Mouse (Mus musculus) heart, embryonic 15.5 days (tissue): Measurements from ENCODE around the gene Wee2. TPM values are rescaled to one million over a fixed set of nuclear protein-coding genes. Genes with fewer than 3 reads are reported as not detected.
A peak's percentile ranks its signal among the peaks of the same experiment; 100 is the strongest.

Source experiments
- ATAC-seq: fragments of 200-750 bp; cut with Nextera tagmentation; replicated peaks from 2 replicates; pipeline ENCODE4 v1.8.0; 2017; ENCODE audit warnings: low read depth, moderate TSS enrichment; ENCODE audit not compliant: insufficient number of reproducible peaks, insufficient read depth, low FRiP score
- H3K27ac ChIP-seq: fragments of 300-500 bp; sonication (generic); 2 replicates; pipeline ENCODE4 v1.5.1; 2015; ENCODE audit warnings: mild to moderate bottlenecking, inconsistent platforms
- H3K27me3 ChIP-seq: fragments of 300-500 bp; sonication (generic); 2 replicates; pipeline ENCODE4 v1.6.1; 2015; ENCODE audit warnings: inconsistent platforms
- H3K36me3 ChIP-seq: fragments of 300-500 bp; sonication (generic); 2 replicates; pipeline ENCODE4 v1.6.1; 2015; ENCODE audit warnings: mild to moderate bottlenecking, inconsistent platforms
- H3K4me1 ChIP-seq: fragments of 300-500 bp; sonication (generic); replicated peaks from 2 replicates; pipeline ENCODE4 v1.6.1; 2015; ENCODE audit warnings: inconsistent platforms
- H3K4me2 ChIP-seq: fragments of 300-500 bp; sonication (generic); 2 replicates; pipeline ENCODE4 v1.6.1; 2015; ENCODE audit warnings: inconsistent platforms, mild to moderate bottlenecking, moderate library complexity
- H3K4me3 ChIP-seq: fragments of 300-500 bp; sonication (generic); 2 replicates; pipeline ENCODE4 v1.5.1; 2015; ENCODE audit warnings: mild to moderate bottlenecking, inconsistent platforms
- H3K9ac ChIP-seq: fragments of 300-500 bp; sonication (generic); 2 replicates; pipeline ENCODE4 v1.6.1; 2015; ENCODE audit warnings: mild to moderate bottlenecking, inconsistent platforms
- H3K9me3 ChIP-seq: fragments of 300-500 bp; sonication (generic); replicated peaks from 2 replicates; pipeline ENCODE4 v1.6.1; 2016; ENCODE audit warnings: inconsistent platforms
- WGBS: fragments of 180-500 bp; shearing (Covaris S2); methylation state at CpG from one replicate; pipeline ENCODE4 v1.1.7; 2015; ENCODE audit warnings: mixed read lengths; 5-methylcytosine and 5-hydroxymethylcytosine counted together
- polyA plus RNA-seq: library from polyadenylated mRNA; unstranded; fragments of >200 nt; fragmentation: Nextera tagmentation; extraction: Ambion mirVana; gene quantifications from 2 replicates; pipeline ENCODE4 v1.2.1, GENCODE M21; 2015

Wee2 gene
- polyA plus RNA-seq, 1 experiment from 2014 or later, result not detected

DNA sequence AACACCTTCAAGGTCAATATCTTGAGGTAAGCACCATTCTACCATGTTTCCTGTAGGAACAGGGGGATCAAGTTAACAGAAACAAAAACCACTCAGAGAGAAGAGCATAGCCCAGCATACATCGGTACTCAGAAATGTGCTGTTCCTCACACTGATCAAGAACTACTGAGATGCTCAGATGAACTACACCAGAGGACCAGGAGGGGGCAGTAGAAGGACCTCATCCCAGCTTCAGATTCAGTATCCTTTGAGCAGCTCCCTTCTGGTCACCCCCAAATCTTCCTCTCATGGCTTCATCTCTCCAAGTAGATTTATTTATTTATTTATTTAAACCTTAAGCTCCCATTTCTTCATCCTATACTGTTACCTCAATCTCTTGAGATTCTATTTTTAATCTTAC lies 15.1 kb upstream of the Wee2 start:
- Histone ChIP-seq H3K9ac (no peak overlapping the region), H3K9me3 (no peaks in the 10 kb centered on the region), H3K4me2 (no peak overlapping the region), H3K4me3 (no peak overlapping the region), H3K27ac (no peak overlapping the region), H3K4me1 (no peaks in the 10 kb centered on the region), H3K27me3 (no peaks in the 10 kb centered on the region), H3K36me3 (no peaks in the 10 kb centered on the region)
- no peak for ATAC-seq
- WGBS, result 50% methylated on average over 1 of the region's 1 CpGs

DNA sequence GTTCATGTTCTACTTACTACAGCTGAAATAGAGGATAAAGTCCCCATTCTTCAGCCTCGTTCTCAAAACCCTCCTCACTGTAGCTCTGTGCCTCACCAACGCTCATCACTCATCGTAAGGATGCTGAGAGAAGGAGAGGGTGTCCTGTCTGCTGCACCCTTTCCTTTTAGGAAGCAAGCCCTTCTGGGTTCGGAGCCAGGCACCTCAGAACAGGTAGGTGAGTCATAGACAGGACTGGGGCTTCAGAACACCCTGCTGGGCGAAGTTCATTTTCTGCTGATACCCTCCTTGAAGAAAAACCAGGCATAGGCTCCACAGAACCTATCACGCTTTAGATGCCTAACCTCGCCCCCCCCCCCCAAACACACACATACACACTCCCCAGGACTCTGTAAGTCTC lies 11.4 kb upstream of the Wee2 start:
- ATAC-seq, result no peak
- Histone ChIP-seq H3K4me1 (no peaks in the 10 kb centered on the region), H3K36me3 (no peaks in the 10 kb centered on the region), H3K4me3 (no peak overlapping the region), H3K27me3 (no peaks in the 10 kb centered on the region), H3K4me2 (no peak overlapping the region), H3K9ac (no peak overlapping the region), H3K9me3 (no peaks in the 10 kb centered on the region), H3K27ac (no peak overlapping the region)
- 82% methylated on average over 7 of the region's 7 CpGs for WGBS

DNA sequence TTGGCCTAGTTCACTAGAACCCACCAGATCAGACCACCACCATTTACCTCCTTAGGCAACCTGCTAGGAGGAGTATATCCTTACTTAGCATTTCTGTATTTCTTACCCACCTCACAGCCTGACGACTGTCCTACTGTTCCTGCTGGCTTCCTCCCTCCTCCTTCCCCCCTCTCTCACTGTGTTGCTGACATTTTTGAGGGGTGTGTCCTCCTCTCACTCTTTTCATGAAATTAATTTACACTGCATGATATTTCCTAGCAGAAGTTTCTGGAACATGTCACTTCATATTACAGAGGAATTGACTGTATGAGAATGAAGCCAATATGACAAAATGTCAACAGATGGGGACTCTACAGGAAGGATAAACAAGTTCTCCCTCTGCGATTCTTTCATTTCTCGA lies 10.2 kb upstream of the Wee2 start:
- Histone ChIP-seq H3K4me3 (no peak overlapping the region), H3K36me3 (no peaks in the 10 kb centered on the region), H3K4me1 (no peaks in the 10 kb centered on the region), H3K9me3 (no peaks in the 10 kb centered on the region), H3K4me2 (no peak overlapping the region), H3K27me3 (no peaks in the 10 kb centered on the region), H3K27ac (no peak overlapping the region), H3K9ac (no peak overlapping the region)
- 68% methylated on average over 3 of the region's 3 CpGs for WGBS
- ATAC-seq, result no peak

DNA sequence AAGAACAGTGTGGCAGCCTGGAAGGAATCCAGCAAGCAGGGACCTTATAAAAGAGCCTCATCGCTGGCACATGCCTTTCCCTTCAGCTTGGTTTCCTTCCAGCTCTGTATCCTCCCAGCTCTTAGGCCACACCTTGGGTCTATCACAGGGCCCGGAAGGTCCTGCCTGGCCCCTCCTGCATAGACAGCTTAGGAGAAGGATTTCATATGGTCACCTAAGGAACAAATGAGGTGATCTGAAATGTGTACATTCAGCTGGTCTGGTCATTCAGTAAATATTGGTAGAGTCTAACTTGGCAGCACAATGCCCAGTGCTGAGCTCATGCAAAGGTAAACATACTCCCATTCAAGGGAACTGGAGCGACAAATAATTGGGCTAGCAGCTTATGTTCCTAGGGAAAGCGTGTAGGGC lies 9.4 kb upstream of the Wee2 start:
- ATAC-seq, result no peak
- H3K9ac ChIP-seq, result no peak overlapping the region
- no peak overlapping the region for H3K4me3 ChIP-seq
- H3K36me3 ChIP-seq, result no peaks in the 10 kb centered on the region
- no peak overlapping the region for H3K27ac ChIP-seq
- H3K27me3 ChIP-seq, result 0 out of 2 replicates have a peak, but pooled peaks cover under 1% of the 10 kb centered on the region
- no peak overlapping the region for H3K4me2 ChIP-seq
- H3K4me1 ChIP-seq, result no peaks in the 10 kb centered on the region
- WGBS, result 72% methylated on average over 4 of the region's 4 CpGs
- H3K9me3 ChIP-seq, result no peaks in the 10 kb centered on the region

DNA sequence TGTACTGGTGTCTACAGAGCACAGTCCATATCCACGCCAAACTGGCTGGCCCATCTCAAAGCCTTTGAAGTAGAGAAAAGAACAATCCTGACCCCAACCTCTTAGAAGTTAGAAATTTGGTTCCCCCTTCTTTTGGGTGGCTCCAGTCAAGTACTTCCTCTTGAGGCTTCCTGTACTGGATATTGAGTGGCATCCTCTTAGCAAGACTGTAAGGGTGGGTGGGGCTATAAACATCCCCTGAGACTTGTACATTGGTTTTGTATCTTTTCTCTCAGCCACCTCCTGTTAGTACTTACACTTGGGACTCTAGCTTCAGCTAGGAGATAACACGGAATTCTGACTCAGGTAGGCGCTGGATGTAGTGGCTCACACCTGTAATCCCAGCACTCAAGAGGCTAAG lies 8.6 kb upstream of the Wee2 start:
- H3K9me3 ChIP-seq, result no peaks in the 10 kb centered on the region
- H3K4me3 ChIP-seq, result no peak overlapping the region
- no peak overlapping the region for H3K9ac ChIP-seq
- H3K4me1 ChIP-seq, result peaks cover 5% of the 10 kb centered on the region; the same call in 1 of the 2 replicates
- H3K27ac ChIP-seq, result no peak overlapping the region
- whole genome bisulfite sequencing, result 78% methylated on average over 3 of the region's 3 CpGs
- H3K36me3 ChIP-seq, result no peaks in the 10 kb centered on the region
- ATAC-seq, result no peak
- H3K4me2 ChIP-seq, result no peak overlapping the region
- H3K27me3 ChIP-seq, result 0 out of 2 replicates have a peak, but pooled peaks cover 6% of the 10 kb centered on the region

DNA sequence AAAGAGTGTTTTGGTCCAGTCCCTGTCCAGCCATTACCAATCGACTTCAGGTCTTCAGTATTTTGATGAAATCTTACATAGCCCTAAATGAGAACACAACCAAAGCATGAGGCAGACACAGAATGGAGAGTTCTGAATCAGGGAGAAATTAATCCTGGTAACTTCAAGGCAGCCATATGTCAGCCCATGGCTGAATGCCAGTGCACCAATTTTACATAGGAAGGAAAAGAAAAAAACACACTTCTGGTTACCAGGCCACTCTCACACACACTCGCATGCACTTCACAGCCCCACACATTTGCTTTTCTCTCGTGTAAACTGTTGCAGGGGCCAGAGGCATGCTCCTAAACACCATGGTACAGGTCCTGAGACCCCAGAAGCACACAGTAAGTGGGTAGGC lies 8.0 kb upstream of the Wee2 start:
- Histone ChIP-seq H3K27ac (no peak overlapping the region), H3K4me2 (no peak overlapping the region), H3K4me1 (peaks cover 5% of the 10 kb centered on the region; the same call in 1 of the 2 replicates), H3K36me3 (no peaks in the 10 kb centered on the region), H3K4me3 (no peak overlapping the region), H3K27me3 (0 out of 2 replicates have a peak, but pooled peaks cover 6% of the 10 kb centered on the region), H3K9ac (no peak overlapping the region), H3K9me3 (no peaks in the 10 kb centered on the region)
- no peak for ATAC-seq
- 66% methylated on average over 3 of the region's 3 CpGs for WGBS

DNA sequence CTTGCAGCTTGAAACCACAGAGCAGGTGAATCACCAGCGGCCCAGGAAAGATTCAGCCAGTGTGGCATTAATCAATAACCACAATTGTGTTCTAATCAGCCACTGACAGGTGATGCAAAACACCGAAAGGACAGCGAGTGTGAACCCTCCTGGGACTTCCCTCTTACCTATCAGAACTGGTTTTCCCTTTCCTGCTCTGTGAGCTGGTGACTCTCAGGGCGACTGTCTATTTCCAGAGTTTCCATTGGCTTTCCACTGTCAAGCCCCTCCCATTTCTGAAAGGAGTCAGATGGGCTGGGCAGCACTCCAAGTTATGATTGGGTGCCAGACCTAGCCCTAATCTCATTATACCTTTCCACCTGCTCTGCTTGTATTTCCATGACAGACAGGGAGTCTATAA lies 7.5 kb upstream of the Wee2 start:
- H3K4me2 ChIP-seq, result no peak overlapping the region
- 0 out of 2 replicates have a peak, but pooled peaks cover 6% of the 10 kb centered on the region for H3K27me3 ChIP-seq
- H3K36me3 ChIP-seq, result no peaks in the 10 kb centered on the region
- H3K4me3 ChIP-seq, result no peak overlapping the region
- no peaks in the 10 kb centered on the region for H3K9me3 ChIP-seq
- no peak overlapping the region for H3K9ac ChIP-seq
- 59% methylated on average over 4 of the region's 4 CpGs for WGBS
- H3K4me1 ChIP-seq, result peaks cover 8% of the 10 kb centered on the region
- ATAC-seq, result no peak
- no peak overlapping the region for H3K27ac ChIP-seq

DNA sequence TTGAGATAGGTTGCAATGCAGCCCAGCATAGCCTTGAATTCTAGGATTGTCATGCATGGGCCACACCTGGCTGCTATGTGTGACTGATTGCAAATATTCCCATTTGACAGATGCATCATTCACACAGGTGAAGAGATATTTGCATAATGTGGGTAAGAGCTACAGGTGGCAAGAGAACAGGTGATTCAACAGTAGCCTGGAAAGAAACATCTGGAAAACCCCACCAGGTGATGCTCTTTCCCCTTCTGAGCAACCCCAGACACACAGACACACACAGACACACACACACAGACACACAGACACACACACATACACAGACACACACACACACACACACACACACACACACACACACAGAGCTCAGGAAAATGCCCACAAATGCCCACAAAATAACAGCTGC lies 7.1 kb upstream of the Wee2 start:
- no peak overlapping the region for H3K4me3 ChIP-seq
- H3K9me3 ChIP-seq, result no peaks in the 10 kb centered on the region
- no peak overlapping the region for H3K27ac ChIP-seq
- H3K36me3 ChIP-seq, result no peaks in the 10 kb centered on the region
- H3K9ac ChIP-seq, result no peak overlapping the region
- H3K27me3 ChIP-seq, result 0 out of 2 replicates have a peak, but pooled peaks cover 6% of the 10 kb centered on the region
- no peak for ATAC-seq
- H3K4me1 ChIP-seq, result peaks cover 9% of the 10 kb centered on the region
- no peak overlapping the region for H3K4me2 ChIP-seq

DNA sequence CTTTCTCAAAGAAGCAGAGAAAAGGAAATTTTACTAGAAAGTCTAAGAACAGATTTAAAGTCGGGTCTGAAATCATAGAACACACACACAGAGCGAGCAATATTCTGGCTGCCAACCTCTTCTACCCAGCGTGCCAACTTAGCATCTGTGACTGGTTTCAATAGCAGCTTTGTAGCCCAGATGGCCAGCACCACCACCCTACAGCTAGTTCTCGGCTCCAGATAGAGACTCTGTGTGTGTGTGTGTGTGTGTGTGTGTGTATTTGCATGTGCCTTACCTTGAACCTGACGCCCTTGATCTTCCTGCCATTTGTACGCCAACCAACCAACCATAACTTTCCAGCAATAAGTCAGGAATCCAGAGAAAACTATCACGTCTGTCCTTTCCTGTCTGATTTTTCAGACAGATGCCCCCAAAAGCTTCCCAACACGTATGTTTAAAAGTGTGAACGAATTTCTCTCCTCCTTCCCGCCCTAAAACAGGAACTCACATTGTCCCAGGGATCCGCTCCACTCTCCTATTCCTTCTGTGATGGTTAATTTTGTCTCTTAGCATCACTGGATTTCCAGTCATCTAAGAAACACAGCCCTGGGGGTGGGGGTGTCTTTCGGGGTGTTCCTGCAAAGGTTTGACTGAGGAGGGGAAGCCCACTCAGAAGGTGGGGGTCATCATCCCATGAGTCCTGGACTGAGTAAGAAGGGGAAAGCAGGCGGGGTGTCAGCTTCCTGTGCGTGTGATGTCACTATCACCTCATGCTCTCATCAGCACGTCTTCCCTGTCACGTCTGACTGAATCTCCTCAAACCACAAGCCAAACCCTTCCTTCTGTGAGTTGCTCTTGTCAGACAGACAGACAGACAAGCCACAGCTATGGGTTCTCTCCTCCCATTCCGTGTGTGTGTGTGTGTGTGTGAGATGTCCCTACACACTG lies 6.3 kb upstream of the Wee2 start:
- no peak for ATAC-seq
- Histone ChIP-seq H3K27me3 (0 out of 2 replicates have a peak, but pooled peaks cover 6% of the 10 kb centered on the region), H3K4me3 (no peak overlapping the region), H3K4me1 (peaks cover 9% of the 10 kb centered on the region), H3K27ac (no peak overlapping the region), H3K4me2 (no peak overlapping the region), H3K9me3 (no peaks in the 10 kb centered on the region), H3K9ac (no peak overlapping the region), H3K36me3 (no peaks in the 10 kb centered on the region)
- 80% methylated on average over 17 of the region's 17 CpGs for WGBS

DNA sequence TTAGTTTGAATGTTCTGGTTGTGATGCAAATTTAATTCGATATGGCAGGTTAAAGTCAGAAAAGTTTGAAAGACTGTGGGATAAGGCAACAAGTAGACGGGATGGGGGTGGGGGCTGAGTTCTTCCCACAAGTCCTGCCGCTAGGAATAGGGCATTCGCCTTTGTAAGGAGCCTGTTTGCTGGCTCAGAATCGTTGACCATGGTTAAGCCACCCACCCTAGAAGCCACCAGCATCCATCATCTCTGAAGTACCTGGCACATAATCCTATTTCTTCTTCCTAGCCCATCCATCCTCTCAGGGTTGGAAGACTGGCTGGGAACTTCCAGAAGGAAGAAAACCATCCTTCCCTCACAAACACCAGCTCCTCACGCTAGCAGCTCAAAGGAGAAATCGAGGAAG lies 4.2 kb upstream of the Wee2 start:
- Histone ChIP-seq H3K4me1 (peaks cover 9% of the 10 kb centered on the region), H3K36me3 (no peaks in the 10 kb centered on the region), H3K27ac (no peak overlapping the region), H3K27me3 (0 out of 2 replicates have a peak, but pooled peaks cover 11% of the 10 kb centered on the region), H3K4me3 (peak overlapping the region; percentile 90), H3K4me2 (peak overlapping the region; percentile 99), H3K9me3 (no peaks in the 10 kb centered on the region), H3K9ac (peak overlapping the region; percentile 84)
- no peak for ATAC-seq
- WGBS, result 19% methylated on average over 7 of the region's 7 CpGs

DNA sequence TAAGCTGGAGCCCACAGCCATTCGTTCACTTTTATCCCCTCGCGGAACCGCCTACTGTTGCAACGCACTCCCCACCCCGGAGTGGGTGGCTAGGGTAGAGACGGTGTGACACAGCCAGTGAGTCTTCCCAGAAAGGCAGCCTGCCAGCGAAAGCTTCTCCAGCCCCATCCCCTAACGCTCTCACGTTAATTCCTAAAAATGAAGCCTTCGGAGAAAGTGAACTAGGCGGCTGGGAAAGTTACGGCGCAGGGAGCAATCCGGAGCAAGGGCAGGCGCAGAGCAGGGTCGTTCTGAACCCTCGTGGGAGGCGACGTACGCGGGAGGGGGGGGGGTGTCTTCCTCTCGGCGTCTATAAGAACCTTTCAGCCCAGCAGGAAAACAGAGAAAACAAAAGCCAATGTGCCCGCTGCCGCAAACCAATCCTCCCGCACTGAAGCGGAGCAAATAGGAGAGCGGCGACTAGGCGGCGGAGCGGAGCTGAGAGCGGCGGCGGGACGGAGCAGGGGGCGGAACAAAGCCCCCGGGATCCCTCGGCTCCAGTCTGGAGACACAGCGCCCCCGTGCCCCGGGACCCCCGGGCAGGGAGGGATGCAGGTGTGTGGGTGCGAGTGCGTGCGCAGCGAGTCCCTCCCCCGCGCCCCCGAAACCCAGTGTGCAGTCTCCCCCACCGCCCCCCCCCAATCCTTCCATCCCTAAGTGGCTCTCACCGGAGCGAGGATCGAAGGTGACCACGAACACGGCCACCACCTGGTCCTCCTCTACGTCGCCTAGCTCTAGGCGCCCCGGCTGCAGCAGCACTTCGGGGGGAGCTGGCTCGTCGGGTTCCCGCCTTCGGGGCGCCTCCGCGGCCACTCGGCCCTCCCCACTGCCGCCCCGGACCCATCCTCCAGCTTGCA lies 3.5 kb upstream of the Wee2 start:
- peak overlapping the region; percentile 90 for H3K4me3 ChIP-seq
- peak overlapping the region; percentile 84 for H3K9ac ChIP-seq
- H3K9me3 ChIP-seq, result no peaks in the 10 kb centered on the region
- H3K27ac ChIP-seq, result 0 out of 2 replicates have a peak overlapping the region, but pooled peaks have one; percentile 33
- peaks cover 9% of the 10 kb centered on the region for H3K4me1 ChIP-seq
- H3K4me2 ChIP-seq, result peak overlapping the region; percentile 99
- ATAC-seq, result peak; percentile 48; the same call in 1 of the 2 replicates
- 0 out of 2 replicates have a peak, but pooled peaks cover 13% of the 10 kb centered on the region for H3K27me3 ChIP-seq
- H3K36me3 ChIP-seq, result no peaks in the 10 kb centered on the region
- WGBS, result under 1% methylated on average over 69 of the region's 72 CpGs
